Mouse (Mus musculus) ES-E14 (cell line): ENCODE data around the gene Pkd1l3. TPM values are rescaled to one million over a fixed set of nuclear protein-coding genes. Genes with fewer than 3 reads are reported as not detected.

Experiments
- DNase-seq: peaks from one replicate; pipeline ENCODE4 v3.0.0-alpha.2; 2013; ENCODE audit warnings: low read depth, low spot score
- H3K27ac ChIP-seq: 2 replicates; pipeline ENCODE4 v1.5.1; 2012; ENCODE audit warnings: low read depth, mild to moderate bottlenecking, low read length, moderate library complexity, mixed read lengths; ENCODE audit not compliant: poor library complexity, insufficient read depth, severe bottlenecking
- H3K36me3 ChIP-seq: 2 replicates; pipeline ENCODE4 v1.6.1; 2012; ENCODE audit warnings: mild to moderate bottlenecking, low read length, moderate library complexity, mixed read lengths; ENCODE audit not compliant: control insufficient read depth, poor library complexity, insufficient read depth, severe bottlenecking
- H3K4me1 ChIP-seq, 2 experiments: fragments of 150-350 bp in 1 of 2; sonication (generic) in 1 of 2; 2 replicates each; pipeline ENCODE4 v1.6.1; 2012; ENCODE audit warnings: low read length in 2 of 2, mild to moderate bottlenecking in 1 of 2, mixed read lengths in 1 of 2; ENCODE audit not compliant: control insufficient read depth in 2 of 2, insufficient read depth in 2 of 2, poor library complexity in 1 of 2
- H3K4me3 ChIP-seq, 2 experiments: fragments of 150-350 bp in 1 of 2; sonication (generic) in 1 of 2; 2 replicates each; pipeline ENCODE4 v1.5.1; 2012; ENCODE audit warnings: low read length in 2 of 2, low read depth in 1 of 2, mild to moderate bottlenecking in 1 of 2, mixed read lengths in 1 of 2; ENCODE audit not compliant: insufficient read depth in 1 of 2, poor library complexity in 1 of 2, severe bottlenecking in 1 of 2
- H3K9ac ChIP-seq: 2 replicates; pipeline ENCODE4 v1.6.1; 2012; ENCODE audit warnings: low read depth, mild to moderate bottlenecking, low read length, mixed read lengths; ENCODE audit not compliant: poor library complexity, insufficient read depth, severe bottlenecking
- H3K9me3 ChIP-seq: fragments of 150-350 bp; sonication (generic); 2 replicates; pipeline ENCODE4 v1.6.1; 2012; ENCODE audit warnings: low read depth, mild to moderate bottlenecking, low read length; ENCODE audit not compliant: control insufficient read depth, insufficient read depth
- CHD2 ChIP-seq: IDR thresholded peaks from 2 replicates; pipeline ENCODE4 v1.6.1; 2014; ENCODE audit warnings: mild to moderate bottlenecking, low read depth, low read length, inconsistent platforms
- HCFC1 ChIP-seq: IDR thresholded peaks from 2 replicates; pipeline ENCODE4 v1.6.1; 2012; ENCODE audit warnings: low read length, inconsistent platforms, borderline replicate concordance; ENCODE audit not compliant: insufficient read depth
- MAFK ChIP-seq: IDR thresholded peaks from 2 replicates; pipeline ENCODE4 v1.6.1; 2014; ENCODE audit warnings: mild to moderate bottlenecking, low read depth, low read length, inconsistent platforms; ENCODE audit not compliant: insufficient read depth
- ZC3H11A ChIP-seq: IDR thresholded peaks from 2 replicates; pipeline ENCODE4 v1.6.1; 2012; ENCODE audit warnings: low read depth, mild to moderate bottlenecking, inconsistent platforms, low read length, borderline replicate concordance
- ZNF384 ChIP-seq: IDR thresholded peaks from 2 replicates; pipeline ENCODE4 v1.6.1; 2012; ENCODE audit warnings: low read depth, low read length, inconsistent platforms
- in situ Hi-C, 2 experiments: fragments of 600-800 bp; cut with MboI; formaldehyde crosslinking; loops; one replicate each; pipeline ENCODE4 v1.15.1; 2025; ENCODE audit warnings: low sequenced_read_pairs in 2 of 2, inconsistent platforms in 1 of 2; ENCODE audit not compliant: unreplicated experiment in 2 of 2
- total RNA-seq: library from RNA; depleted of rRNA; stranded (reverse); fragments of 300-350 nt; gene quantifications from 2 replicates; pipeline ENCODE4 v1.2.3, GENCODE M21; 2012

The Pkd1l3 gene
- total RNA-seq, 1 experiment: 0.54 TPM

DNA sequence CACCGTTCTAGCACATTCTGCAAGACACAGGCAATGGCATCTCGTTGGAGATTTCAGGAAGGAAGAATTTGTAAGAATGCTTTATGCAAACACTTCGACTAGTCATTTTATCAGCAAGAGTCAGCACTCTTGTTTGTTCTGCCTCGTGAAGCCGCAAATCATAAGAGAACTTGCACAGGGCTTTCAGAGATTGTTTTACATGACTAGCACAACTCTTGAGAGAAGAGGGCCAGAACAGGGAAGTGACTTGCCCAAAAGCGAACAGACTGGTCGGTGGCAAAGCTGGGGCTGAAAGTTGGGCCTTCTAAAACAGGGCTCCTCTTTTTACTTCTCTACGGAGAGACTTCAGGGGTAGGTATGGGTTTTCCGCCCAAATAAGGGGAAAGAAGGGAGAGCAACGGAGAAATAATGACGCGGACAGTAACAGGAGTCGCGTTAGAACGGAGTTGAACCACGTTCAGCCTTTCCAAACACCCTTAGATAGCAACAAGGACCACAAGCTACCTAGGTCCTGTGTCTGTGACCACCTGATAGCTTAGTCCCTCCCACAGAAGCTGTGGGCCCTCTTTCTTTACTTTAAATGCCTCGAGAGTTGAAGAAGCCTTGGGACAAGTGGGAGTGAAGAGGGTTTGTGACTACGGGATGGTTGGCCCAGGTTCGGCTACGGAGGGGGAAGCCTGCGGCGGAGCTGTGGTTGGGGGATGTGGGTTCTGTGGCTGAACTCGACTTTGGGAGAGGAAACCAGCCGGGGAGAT, 90.4 kb downstream of the Pkd1l3 start:
- Histone ChIP-seq H3K36me3 (peaks cover 2% of the 10 kb centered on the region; the same call in 1 of the 2 replicates), H3K9ac (no peak overlapping the region), H3K4me3 (peak overlapping the region; percentile 64 to 98), H3K4me1 (peaks cover 0 to 5% of the 10 kb centered on the region in 2 experiments; a peak in 2 of 4 replicates), H3K27ac (no peak overlapping the region), H3K9me3 (no peaks in the 10 kb centered on the region)
- TF ChIP-seq HCFC1 (no peak), ZC3H11A (no peak), ZNF384 (no peak), CHD2 (no peak), MAFK (no peak)
- in situ Hi-C loops: no loop called here
- DNase-seq: no peak

DNA sequence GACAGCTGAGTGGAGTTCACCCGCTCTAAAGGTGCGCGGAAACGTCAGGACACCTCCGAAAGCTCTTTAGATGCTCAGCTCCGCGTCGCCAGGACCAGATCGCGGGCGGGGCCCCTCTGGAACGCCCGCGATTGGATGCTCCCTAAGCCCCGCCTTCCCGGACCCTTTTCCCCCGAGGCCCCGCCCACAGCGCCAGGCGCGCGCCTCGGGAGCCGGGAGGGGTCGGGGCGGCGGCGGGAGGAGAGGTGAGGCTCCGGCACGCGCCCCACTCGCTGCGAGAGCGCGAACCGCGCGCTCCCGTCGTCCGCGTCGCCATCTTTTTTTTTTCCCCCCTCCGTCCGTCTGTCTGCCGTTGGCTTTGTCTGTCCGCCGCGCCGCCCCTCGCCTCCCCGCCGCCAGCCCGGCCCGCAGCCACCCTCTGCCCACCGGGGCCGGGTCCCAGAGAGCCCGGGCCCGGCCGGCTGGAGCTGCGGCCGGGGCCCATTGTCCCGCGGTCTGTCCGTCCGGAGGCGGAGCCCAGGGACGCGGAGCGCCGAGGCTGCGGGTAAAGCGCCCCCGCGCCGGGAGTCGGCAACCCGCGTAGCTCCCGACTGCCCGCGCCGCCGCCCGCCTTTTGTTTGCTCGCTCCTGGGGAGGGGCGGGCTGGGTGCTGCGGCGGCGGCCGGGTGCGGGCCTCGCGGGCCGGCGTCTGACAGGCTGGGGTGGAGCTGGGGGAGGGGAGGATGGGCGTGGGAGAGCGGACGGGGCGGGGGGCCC, 91.2 kb downstream of the Pkd1l3 start, which contains the start of gene Zfp821:
Gene Zfp821, plus strand, starts transcription at position 227 of the 756 bp plus-strand sequence.
- in situ Hi-C loops: no loop called here
- peak; percentile 91 for DNase-seq
- no peak within 1 kb of the TSS for H3K27ac ChIP-seq
- H3K4me3 ChIP-seq: peak within 1 kb of the TSS; percentile 87 to 98
- no peak for TF ChIP-seq HCFC1
- TF ChIP-seq CHD2: no peak
- no peak for TF ChIP-seq ZNF384
- no peak for TF ChIP-seq ZC3H11A
- TF ChIP-seq MAFK: no peak
- H3K9ac ChIP-seq: peak within 1 kb of the TSS; percentile 79
- peaks cover 5% of the 10 kb centered on the region for H3K36me3 ChIP-seq
- H3K4me1 ChIP-seq: peaks cover 0 to 5% of the 10 kb centered on the region in 2 experiments; a peak in 2 of 4 replicates
- no peaks in the 10 kb centered on the region for H3K9me3 ChIP-seq

DNA sequence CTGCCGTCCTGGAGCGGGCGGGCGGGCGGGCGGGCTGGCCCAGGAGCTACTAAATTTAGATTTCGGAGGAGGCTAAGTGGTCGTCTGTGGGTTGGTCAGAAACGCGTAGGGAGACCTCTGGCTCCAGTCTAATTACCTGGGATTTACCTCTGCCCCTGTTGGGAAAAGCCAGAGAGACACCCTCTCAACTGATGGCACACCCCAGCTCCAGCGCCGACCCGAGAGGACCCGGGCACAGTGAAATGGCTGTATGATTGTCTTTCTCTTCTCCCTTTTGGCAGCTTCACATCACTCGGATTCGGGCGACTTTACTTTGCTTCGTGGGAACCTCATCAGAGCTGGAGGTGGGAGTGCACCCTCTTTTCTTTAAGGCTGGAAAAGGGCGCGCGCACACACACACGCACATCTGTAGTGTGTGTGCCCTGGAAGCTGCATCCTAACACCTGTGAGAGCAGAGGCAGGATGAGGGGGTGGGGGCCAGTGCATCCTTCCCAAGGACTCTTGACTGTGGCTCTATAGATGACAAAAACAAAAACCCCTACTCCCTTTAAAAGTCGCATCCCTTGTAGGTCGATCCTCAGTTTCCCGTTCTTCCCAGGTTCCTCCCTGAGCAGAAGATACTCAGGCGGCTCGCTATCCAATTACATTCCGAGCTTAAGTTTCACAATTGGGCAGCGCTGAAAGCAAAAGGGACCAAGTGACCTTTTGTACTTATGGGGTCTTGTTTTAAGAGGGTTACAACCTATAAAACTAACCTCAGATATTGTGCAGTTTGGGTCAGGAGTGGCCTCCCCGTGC, 92.0 kb downstream of the Pkd1l3 start:
- no peak for TF ChIP-seq HCFC1
- no peak for TF ChIP-seq MAFK
- TF ChIP-seq ZNF384: no peak
- no peak for TF ChIP-seq CHD2
- no peak for TF ChIP-seq ZC3H11A
- H3K9ac ChIP-seq: peak overlapping the region; percentile 33; the same call in 1 of the 2 replicates
- H3K4me3 ChIP-seq: peak overlapping the region; percentile 87 to 98
- H3K36me3 ChIP-seq: peaks cover 5% of the 10 kb centered on the region
- DNase-seq: peak; percentile 20
- in situ Hi-C loops: no loop called here
- H3K4me1 ChIP-seq: peaks cover 0 to 5% of the 10 kb centered on the region in 2 experiments; a peak in 2 of 4 replicates
- no peaks in the 10 kb centered on the region for H3K9me3 ChIP-seq
- no peak overlapping the region for H3K27ac ChIP-seq

DNA sequence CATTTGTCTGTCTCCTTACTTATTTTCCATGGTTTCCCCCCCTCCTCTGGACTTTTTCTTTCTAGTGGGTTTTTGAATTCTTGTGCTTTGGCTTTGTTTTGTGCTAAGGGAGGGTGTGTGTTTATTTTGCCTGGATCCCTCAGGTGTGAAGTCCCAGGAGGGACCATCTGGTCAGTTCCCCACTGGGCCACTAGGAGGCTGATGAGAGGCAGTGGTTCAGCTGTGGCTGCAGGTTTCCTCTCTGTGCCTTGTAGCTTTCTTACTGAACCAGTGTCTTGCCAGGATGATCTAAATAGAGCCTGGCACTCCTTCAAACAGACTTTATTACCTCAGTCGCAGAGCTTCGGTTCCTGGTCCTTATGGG, 92.5 kb downstream of the Pkd1l3 start:
- H3K4me3 ChIP-seq: no peak overlapping the region; a peak in 1 of 4 replicates
- H3K9ac ChIP-seq: no peak overlapping the region
- H3K36me3 ChIP-seq: peaks cover 5% of the 10 kb centered on the region
- DNase-seq: peak; percentile 74
- H3K9me3 ChIP-seq: no peaks in the 10 kb centered on the region
- peaks cover 0 to 5% of the 10 kb centered on the region in 2 experiments; a peak in 2 of 4 replicates for H3K4me1 ChIP-seq
- H3K27ac ChIP-seq: no peak overlapping the region
- in situ Hi-C loops: no loop called here
- TF ChIP-seq ZNF384: no peak
- peak; percentile 28; the same call in 1 of the 2 replicates for TF ChIP-seq ZC3H11A
